Mouse (Mus musculus) neural tube, embryonic 11.5 days (tissue): ENCODE results near the gene 4931422A03Rik. TPM values are rescaled to one million over a fixed set of nuclear protein-coding genes. Genes with fewer than 3 reads are reported as not detected.

Source experiments
- ATAC-seq: fragments of 200-750 bp; cut with Nextera tagmentation; 2 replicates; pipeline ENCODE4 v1.8.0; 2017; ENCODE audit warnings: moderate number of reproducible peaks, mild to moderate bottlenecking, moderate TSS enrichment, moderate library complexity; ENCODE audit not compliant: insufficient read depth, low FRiP score, low TSS enrichment
- DNase-seq: peaks from one replicate; pipeline ENCODE4 v3.0.0-alpha.2; 2015; ENCODE audit warnings: low spot score
- H3K27ac ChIP-seq: fragments of 300-500 bp; sonication (generic); 2 replicates; pipeline ENCODE4 v1.5.1; 2014; ENCODE audit warnings: low read depth, mild to moderate bottlenecking, low read length
- H3K27me3 ChIP-seq: fragments of 300-500 bp; sonication (generic); 2 replicates; pipeline ENCODE4 v1.6.1; 2014; ENCODE audit warnings: mild to moderate bottlenecking, low read length, mixed read lengths; ENCODE audit not compliant: control insufficient read depth, insufficient read depth
- H3K36me3 ChIP-seq: fragments of 300-500 bp; sonication (generic); 2 replicates; pipeline ENCODE4 v1.6.1; 2014; ENCODE audit warnings: mild to moderate bottlenecking, low read length, moderate library complexity, mixed read lengths; ENCODE audit not compliant: control insufficient read depth, insufficient read depth
- H3K4me1 ChIP-seq: fragments of 300-500 bp; sonication (generic); 2 replicates; pipeline ENCODE4 v1.6.1; 2014; ENCODE audit warnings: low read length, mixed read lengths; ENCODE audit not compliant: control insufficient read depth, insufficient read depth
- H3K4me2 ChIP-seq: fragments of 300-500 bp; sonication (generic); 2 replicates; pipeline ENCODE4 v1.6.1; 2014; ENCODE audit warnings: low read depth, mild to moderate bottlenecking, moderate library complexity
- H3K4me3 ChIP-seq: fragments of 300-500 bp; sonication (generic); 2 replicates; pipeline ENCODE4 v1.5.1; 2014; ENCODE audit warnings: low read depth, low read length
- H3K9ac ChIP-seq: fragments of 300-500 bp; sonication (generic); 2 replicates; pipeline ENCODE4 v1.6.1; 2014; ENCODE audit warnings: mild to moderate bottlenecking, low read length
- H3K9me3 ChIP-seq: fragments of 300-500 bp; sonication (generic); 2 replicates; pipeline ENCODE4 v1.6.1; 2016; ENCODE audit warnings: low read length; ENCODE audit not compliant: control insufficient read depth
- WGBS: fragments of 180-500 bp; shearing (Covaris S2); extraction: QIAGEN DNeasy Blood & Tissue Kit; methylation state at CpG from one replicate; pipeline ENCODE4 v1.1.7; 2014; 5-methylcytosine and 5-hydroxymethylcytosine counted together
- polyA plus RNA-seq: library from polyadenylated mRNA; unstranded; fragments of >200 nt; fragmentation: Nextera tagmentation; extraction: Ambion mirVana; gene quantifications from 2 replicates; pipeline ENCODE4 v1.2.1, GENCODE M21; 2014

Gene 4931422A03Rik
- polyA plus RNA-seq, 1 experiment from 2014 or later: 1.0 TPM

DNA sequence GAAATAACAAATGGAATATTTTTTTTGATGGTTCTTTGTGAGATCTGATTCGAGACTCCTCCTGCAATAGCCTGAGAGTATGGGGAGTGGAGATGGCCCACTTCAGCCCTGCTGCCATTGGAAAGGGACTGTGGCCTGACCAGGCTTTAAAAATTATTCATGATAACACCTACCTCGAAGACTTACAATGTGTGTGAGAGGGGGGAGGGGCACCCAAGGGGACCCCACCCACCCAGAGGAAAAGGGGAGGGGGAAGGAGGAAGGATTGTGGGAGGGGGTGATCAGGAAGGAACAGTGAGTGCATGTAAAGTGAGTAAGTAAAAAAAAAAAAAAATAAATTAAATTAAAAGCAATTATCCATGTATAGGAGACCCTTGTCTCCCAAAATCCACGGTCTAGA, 69.5 kb downstream of the 4931422A03Rik start:
- no peak for DNase-seq
- Histone ChIP-seq H3K36me3 (no peaks in the 10 kb centered on the region), H3K4me3 (no peak overlapping the region), H3K9ac (no peak overlapping the region), H3K27me3 (no peaks in the 10 kb centered on the region), H3K27ac (no peak overlapping the region), H3K4me1 (no peaks in the 10 kb centered on the region), H3K9me3 (no peaks in the 10 kb centered on the region), H3K4me2 (no peak overlapping the region)
- ATAC-seq: no peak
- WGBS: 71% methylated on average over 3 of the region's 3 CpGs

DNA sequence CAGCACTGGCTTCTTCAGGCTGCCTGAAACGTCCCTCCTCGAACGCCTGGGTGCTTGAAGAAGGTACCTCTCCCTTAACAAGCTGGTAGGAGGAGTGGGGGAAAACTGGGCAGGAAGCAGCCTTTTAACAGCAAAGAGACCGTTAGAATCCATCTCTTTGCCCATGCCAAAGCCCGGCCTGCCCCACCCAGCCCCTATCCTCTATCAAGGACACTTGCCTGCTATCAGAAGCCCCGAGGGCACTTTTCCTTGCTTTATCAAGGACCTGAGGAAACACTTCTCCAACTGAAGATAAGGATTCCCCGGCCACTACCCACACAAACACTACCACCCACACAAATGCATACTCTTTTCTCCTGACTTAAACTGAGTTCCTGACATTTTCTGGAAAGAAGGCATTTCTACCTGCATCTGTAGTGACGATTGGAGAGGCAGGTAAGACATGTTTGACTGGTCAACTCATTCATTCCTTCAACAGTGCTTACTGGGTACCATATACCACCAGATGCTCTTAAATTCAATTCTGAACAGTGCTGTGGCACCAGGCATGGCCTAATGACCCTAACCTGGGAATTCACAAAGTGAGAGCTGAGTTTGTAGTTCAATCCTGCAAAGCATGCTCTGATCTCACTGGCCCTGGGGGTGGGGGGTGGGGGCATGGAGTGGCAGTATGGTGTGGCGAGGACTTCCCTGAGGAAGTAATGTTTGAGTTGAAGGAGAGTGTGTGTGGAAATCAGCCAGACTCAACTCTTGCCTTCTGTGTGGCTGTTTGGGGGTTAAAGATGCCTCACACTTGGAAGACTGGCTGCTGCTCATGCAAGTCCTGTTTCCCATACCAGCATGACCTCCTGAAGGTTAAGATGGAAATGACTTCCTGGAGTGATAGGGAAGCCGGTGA, 70.3 kb downstream of the 4931422A03Rik start, which contains the start of gene Lmo2:
Lmo2 (plus strand) TSS at position 338 of the 898 bp plus-strand sequence.
- WGBS: 63% methylated on average over 10 of the region's 10 CpGs
- DNase-seq (no peak), ATAC-seq (no peak)
- Histone ChIP-seq H3K27ac (no peak within 1 kb of the TSS), H3K4me1 (no peaks in the 10 kb centered on the region), H3K9me3 (no peaks in the 10 kb centered on the region), H3K9ac (no peak within 1 kb of the TSS), H3K4me2 (no peak within 1 kb of the TSS), H3K4me3 (no peak within 1 kb of the TSS), H3K36me3 (no peaks in the 10 kb centered on the region), H3K27me3 (no peaks in the 10 kb centered on the region)

DNA sequence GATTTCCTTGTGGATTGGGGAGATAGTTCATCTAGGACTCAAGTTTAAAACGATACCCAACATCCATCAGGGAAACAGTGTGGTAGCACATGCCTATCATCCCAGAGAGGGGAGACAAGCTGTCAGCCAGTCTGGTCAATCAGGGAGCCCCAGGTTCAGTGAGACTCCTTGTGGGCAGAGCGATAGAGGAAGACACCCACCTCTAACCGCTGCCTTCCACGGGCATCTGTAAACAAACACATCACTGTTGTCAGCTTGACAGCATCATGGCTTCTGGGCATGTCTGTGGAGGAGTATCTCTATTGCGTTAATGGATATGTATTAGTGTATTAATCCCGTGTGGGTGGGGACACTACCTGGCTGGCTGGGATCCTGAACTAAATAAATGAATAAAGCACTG, 71.3 kb downstream of the 4931422A03Rik start:
- ATAC-seq: no peak
- no peaks in the 10 kb centered on the region for H3K4me1 ChIP-seq
- no peak for DNase-seq
- H3K9me3 ChIP-seq: no peaks in the 10 kb centered on the region
- 86% methylated on average over 6 of the region's 6 CpGs for WGBS
- no peak overlapping the region for H3K4me2 ChIP-seq
- no peaks in the 10 kb centered on the region for H3K27me3 ChIP-seq
- H3K36me3 ChIP-seq: no peaks in the 10 kb centered on the region
- no peak overlapping the region for H3K27ac ChIP-seq
- no peak overlapping the region for H3K4me3 ChIP-seq
- no peak overlapping the region for H3K9ac ChIP-seq

DNA sequence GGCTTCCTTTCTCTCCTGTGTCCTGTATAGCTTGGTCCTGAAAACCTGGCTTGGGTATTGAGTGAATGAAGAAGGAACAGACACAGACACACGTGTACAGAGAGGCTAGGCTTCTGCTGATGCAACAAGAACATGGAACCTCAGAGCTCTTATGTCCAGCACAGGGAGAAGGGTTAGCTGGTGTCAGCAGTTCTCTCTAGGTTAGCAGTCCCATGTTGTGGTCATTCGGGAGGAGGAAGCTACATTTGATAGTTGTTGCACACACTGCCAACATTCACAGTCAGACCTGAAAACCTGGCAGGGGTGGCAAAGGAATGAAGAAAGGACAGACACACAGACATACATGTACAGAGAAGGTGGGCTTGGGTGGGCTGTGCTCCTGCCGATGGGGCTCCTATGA, 72.4 kb downstream of the 4931422A03Rik start:
- no peak overlapping the region for H3K27ac ChIP-seq
- ATAC-seq (no peak), DNase-seq (no peak)
- H3K4me3 ChIP-seq: no peak overlapping the region
- no peak overlapping the region for H3K9ac ChIP-seq
- no peaks in the 10 kb centered on the region for H3K36me3 ChIP-seq
- no peaks in the 10 kb centered on the region for H3K4me1 ChIP-seq
- WGBS: 84% methylated on average over 3 of the region's 3 CpGs
- no peak overlapping the region for H3K4me2 ChIP-seq
- no peaks in the 10 kb centered on the region for H3K27me3 ChIP-seq
- no peaks in the 10 kb centered on the region for H3K9me3 ChIP-seq

DNA sequence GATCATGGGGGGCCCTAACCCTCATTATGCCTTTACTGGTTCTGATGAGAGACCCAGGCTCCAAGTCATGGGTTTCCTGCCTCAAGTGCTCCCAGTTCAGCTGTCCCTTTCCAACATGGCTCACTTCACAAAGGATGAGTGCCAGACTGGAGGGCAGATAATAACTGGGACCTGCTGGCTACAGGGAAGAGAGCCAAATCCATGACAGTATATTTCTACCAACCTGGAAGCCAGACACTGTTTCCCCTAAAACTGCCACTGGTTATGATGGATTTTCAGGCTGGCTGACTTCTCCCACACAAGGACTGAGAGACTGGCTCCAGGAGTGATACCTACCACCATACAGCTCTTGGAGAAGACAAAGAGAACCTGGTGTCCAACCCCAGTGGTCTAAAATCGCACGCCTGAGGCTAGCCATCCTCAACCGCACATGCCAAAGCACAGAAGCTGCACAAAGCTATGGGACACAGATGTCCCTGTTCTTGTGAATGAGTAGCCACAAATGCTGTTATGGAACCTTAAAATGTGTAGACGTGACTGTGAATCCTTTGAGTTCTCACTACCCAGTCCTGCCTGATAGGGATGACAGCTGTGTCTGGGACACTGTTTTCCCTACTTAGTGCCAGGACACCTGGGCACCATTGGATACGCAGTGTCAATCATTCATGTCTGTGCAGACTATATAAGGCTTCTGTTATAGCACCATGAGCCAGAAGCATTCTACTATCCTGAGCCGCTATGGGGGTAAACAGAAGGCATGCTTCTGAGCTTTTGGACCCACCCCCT, 74.9 kb downstream of the 4931422A03Rik start:
- 92% methylated on average over 6 of the region's 6 CpGs for WGBS
- Histone ChIP-seq H3K36me3 (no peaks in the 10 kb centered on the region), H3K9me3 (no peaks in the 10 kb centered on the region), H3K27me3 (no peaks in the 10 kb centered on the region), H3K4me3 (no peak overlapping the region), H3K27ac (no peak overlapping the region), H3K4me1 (no peaks in the 10 kb centered on the region), H3K4me2 (no peak overlapping the region), H3K9ac (no peak overlapping the region)
- ATAC-seq: no peak
- no peak for DNase-seq

DNA sequence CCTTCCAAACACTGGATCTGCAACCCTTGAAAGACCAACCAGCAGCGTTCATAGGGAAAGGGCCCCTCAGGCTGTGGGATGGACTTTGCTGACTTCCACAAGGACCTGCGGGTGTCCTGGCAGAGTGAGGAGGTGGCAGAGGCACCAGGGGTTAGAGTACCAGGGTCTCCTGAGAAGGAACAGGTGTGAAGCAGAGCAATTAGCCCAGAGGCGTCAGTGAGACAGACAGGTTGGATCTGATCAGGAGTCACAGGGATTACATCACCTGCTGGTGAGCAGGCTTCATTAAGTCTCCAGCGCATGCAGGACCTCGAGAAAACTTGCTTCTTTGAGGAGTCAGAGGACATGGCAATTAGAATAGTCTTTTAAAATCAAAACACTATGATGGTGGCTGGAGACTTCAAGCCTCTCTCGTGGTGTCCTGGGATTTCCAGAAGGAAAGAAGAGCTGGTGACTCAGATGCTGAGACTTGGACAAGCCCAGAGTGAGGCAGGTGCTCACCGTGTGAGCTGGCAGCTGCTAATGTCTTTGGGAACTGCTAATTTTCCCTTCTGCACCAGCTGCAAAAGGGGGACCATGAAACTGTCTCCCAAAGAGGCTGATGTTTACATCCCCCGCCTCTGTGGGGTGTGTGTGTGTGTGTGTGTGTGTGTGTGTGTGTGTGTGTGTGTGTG, 80.0 kb downstream of the 4931422A03Rik start:
- H3K27ac ChIP-seq: no peak overlapping the region
- no peak for ATAC-seq
- no peak overlapping the region for H3K9ac ChIP-seq

DNA sequence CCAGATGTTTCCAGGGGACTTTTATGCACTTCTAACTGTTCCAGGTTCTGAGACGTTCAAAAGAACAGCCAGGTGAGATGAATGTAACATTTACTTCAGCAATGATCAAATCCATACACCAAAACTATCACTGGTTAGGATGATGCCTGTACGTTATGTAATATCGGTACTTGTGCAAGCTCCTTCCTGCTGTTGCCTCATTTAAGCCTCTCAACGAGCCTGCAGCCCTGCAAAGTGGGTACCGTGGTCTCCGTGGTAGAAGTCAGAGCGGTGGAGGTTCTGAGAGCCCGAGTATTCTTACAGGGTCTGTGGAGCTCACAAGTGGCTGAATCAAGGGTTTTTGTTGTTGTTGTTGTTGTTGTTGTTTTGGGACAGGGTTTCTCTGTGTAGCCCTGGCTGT, 81.3 kb downstream of the 4931422A03Rik start:
- 83% methylated on average over 8 of the region's 8 CpGs for WGBS

More for the DNA sequence above, 80.0 kb downstream of the 4931422A03Rik start:
- no peaks in the 10 kb centered on the region for H3K27me3 ChIP-seq
- WGBS: 62% methylated on average over 8 of the region's 8 CpGs
- no peak overlapping the region for H3K4me3 ChIP-seq
- no peaks in the 10 kb centered on the region for H3K36me3 ChIP-seq
- H3K4me1 ChIP-seq: no peaks in the 10 kb centered on the region
- no peak for DNase-seq
- H3K4me2 ChIP-seq: no peak overlapping the region
- no peaks in the 10 kb centered on the region for H3K9me3 ChIP-seq

DNA sequence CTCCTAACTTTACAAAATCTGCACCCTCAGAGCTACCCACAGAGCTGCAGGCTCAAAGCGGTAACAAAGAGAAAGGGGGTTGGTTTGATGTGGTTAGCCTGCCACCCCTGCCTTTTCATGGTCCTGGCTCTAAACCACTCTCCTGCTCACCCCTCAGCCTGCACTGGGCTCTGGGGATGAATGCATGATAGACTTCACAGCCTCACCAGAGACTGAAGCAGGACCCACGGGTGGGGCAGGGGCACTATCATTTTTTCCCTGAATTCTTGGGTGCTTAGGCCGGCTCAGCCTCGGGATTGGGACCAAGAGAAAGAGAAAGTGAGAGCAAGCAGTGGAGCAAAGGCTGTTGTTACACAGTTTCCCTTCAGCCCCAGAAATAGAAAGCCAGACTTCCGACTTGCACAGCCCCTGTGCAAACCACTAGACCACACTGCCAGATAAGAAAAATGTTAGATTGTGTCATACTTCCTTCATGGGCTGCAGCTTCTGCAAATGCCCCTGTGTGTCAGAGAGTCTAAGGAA, 82.5 kb downstream of the 4931422A03Rik start:
- ATAC-seq: no peak
- Histone ChIP-seq H3K9ac (no peak overlapping the region), H3K27ac (no peak overlapping the region), H3K4me1 (no peaks in the 10 kb centered on the region), H3K9me3 (no peaks in the 10 kb centered on the region), H3K36me3 (no peaks in the 10 kb centered on the region), H3K27me3 (no peaks in the 10 kb centered on the region), H3K4me2 (no peak overlapping the region), H3K4me3 (no peak overlapping the region)
- no peak for DNase-seq
- 87% methylated on average over 5 of the region's 5 CpGs for WGBS

More for the DNA sequence above, 81.3 kb downstream of the 4931422A03Rik start:
- no peaks in the 10 kb centered on the region for H3K36me3 ChIP-seq
- no peaks in the 10 kb centered on the region for H3K27me3 ChIP-seq
- ATAC-seq: no peak
- no peaks in the 10 kb centered on the region for H3K4me1 ChIP-seq
- no peaks in the 10 kb centered on the region for H3K9me3 ChIP-seq
- H3K27ac ChIP-seq: no peak overlapping the region
- H3K4me2 ChIP-seq: no peak overlapping the region
- H3K9ac ChIP-seq: no peak overlapping the region
- no peak for DNase-seq
- H3K4me3 ChIP-seq: no peak overlapping the region
